Mouse (Mus musculus) myocyte (in vitro differentiated cells): ENCODE results near the gene Lpar3.
A peak's percentile ranks its signal among the peaks of the same experiment; 100 is the strongest.

Source experiments
- CEBPB ChIP-seq: IDR thresholded peaks from 2 replicates; pipeline ENCODE4 v1.6.1; 2011; ENCODE audit warnings: mild to moderate bottlenecking, moderate library complexity; ENCODE audit not compliant: poor library complexity, insufficient read depth, severe bottlenecking
- MAX ChIP-seq: IDR thresholded peaks from one replicate; pipeline ENCODE4 v1.6.1; 2011; ENCODE audit warnings: low read depth, mild to moderate bottlenecking, control low read depth
- MYOD1 ChIP-seq, 3 experiments: IDR thresholded peaks; one replicate each; pipeline ENCODE4 v1.6.1; 2011; ENCODE audit warnings: control low read depth in 2 of 3, low read depth in 2 of 3, mild to moderate bottlenecking in 2 of 3, moderate library complexity in 1 of 3; ENCODE audit not compliant: insufficient read length in 2 of 3, control insufficient read depth in 1 of 3
- POLR2A ChIP-seq: IDR thresholded peaks from one replicate; pipeline ENCODE4 v1.6.1; 2011; ENCODE audit warnings: low read depth, mild to moderate bottlenecking, control low read depth, moderate library complexity; ENCODE audit not compliant: insufficient read length
- POLR2AphosphoS2 ChIP-seq: IDR thresholded peaks from one replicate; pipeline ENCODE4 v1.6.1; 2011; ENCODE audit warnings: low read depth, control low read depth; ENCODE audit not compliant: insufficient read length
- SRF ChIP-seq: IDR thresholded peaks from one replicate; pipeline ENCODE4 v1.6.1; 2011; ENCODE audit warnings: low read depth; ENCODE audit not compliant: control insufficient read depth, insufficient read length
- TCF12 ChIP-seq: IDR thresholded peaks from one replicate; pipeline ENCODE4 v1.6.1; 2011; ENCODE audit warnings: mild to moderate bottlenecking, control low read depth; ENCODE audit not compliant: poor library complexity, insufficient read depth, severe bottlenecking
- TCF3 ChIP-seq: IDR thresholded peaks from one replicate; pipeline ENCODE4 v1.6.1; 2011; ENCODE audit warnings: low read depth, control low read depth; ENCODE audit not compliant: insufficient read length
- USF1 ChIP-seq: IDR thresholded peaks from one replicate; pipeline ENCODE4 v1.6.1; 2011; ENCODE audit warnings: low read depth, mild to moderate bottlenecking, control low read depth, moderate library complexity

- no peak for TF ChIP-seq MYOD1 (IDR thresholded peaks at IDR 0.05; ENCODE audit: control insufficient read depth in 1 of 3, insufficient read length in 2 of 3, low read depth in 2 of 3)
- no peak for TF ChIP-seq MAX
- TF ChIP-seq POLR2A: no peak
- no peak for TF ChIP-seq CEBPB
- peak; percentile 13 for TF ChIP-seq USF1
- no peak for TF ChIP-seq POLR2AphosphoS2
- no peak for TF ChIP-seq TCF12
- TF ChIP-seq TCF3: no peak
- TF ChIP-seq SRF: no peak
Observed at GRCm38 (mm10) chr3:146246557-146246956, 25.8 kb downstream of the Lpar3 start.
